Mouse (Mus musculus) neural tube, embryonic 10.5 days (tissue): ENCODE results near the gene Tlr9.

Experiments
- DNase-seq: peaks from one replicate; pipeline ENCODE4 v3.0.0-alpha.2; 2017; ENCODE audit warnings: low spot score; ENCODE audit errors: extremely low spot score

Gene Tlr9

GRCm38 (mm10) chr9:106266936-106267657 is 44.7 kb downstream of the Tlr9 start:
- DNase-seq = no peak

GRCm38 (mm10) chr9:106268421-106268820 is 46.0 kb downstream of the Tlr9 start:
- no peak for DNase-seq

- DNase-seq = no peak
Observed at GRCm38 (mm10) chr9:106269076-106269788, 46.8 kb downstream of the Tlr9 start.

- no peak for DNase-seq
Observed at GRCm38 (mm10) chr9:106269879-106270278, 47.5 kb downstream of the Tlr9 start.

DNA sequence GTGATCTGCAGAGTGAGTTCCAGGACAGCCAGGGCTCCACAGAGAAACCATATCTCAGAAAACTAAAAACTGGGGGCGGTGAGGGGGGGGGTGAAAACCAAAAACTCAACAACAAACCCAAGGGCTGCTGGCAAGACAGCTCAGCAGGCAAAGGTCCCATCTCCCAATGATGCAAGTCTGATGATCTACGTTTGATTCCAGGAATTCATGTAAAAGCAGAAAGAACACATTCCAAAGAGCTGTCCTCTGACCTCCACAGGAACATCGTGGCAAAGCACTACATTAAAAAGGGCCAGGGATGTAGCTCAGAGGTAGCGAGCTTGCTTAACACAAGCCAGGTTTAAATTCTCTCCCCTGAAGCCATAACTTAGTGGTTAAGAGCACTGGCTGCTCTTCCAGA is 48.3 kb downstream of the Tlr9 start:
- no peak for DNase-seq

GRCm38 (mm10) chr9:106272288-106272687 is 49.9 kb downstream of the Tlr9 start:
- no peak for DNase-seq

DNA sequence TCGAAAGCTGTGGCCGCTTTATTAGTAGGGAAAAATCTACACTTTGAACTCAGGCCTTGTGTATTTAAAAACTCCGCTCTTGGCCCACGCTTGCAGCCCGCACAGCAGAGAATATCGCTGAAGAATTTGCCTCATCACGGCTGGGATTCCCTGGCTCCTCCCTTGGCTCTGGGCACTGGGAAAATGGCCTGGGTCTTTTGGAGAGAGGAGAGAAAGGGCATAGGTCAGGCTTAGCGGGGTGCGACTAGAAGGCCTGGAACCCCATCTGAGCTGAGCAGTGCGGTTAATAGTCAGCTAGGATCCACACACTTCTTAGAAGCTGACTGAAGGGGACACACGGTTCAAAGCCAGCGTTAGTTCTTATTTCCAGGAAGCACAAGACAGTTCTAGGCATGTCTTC is 50.9 kb downstream of the Tlr9 start:
- DNase-seq = no peak

DNA sequence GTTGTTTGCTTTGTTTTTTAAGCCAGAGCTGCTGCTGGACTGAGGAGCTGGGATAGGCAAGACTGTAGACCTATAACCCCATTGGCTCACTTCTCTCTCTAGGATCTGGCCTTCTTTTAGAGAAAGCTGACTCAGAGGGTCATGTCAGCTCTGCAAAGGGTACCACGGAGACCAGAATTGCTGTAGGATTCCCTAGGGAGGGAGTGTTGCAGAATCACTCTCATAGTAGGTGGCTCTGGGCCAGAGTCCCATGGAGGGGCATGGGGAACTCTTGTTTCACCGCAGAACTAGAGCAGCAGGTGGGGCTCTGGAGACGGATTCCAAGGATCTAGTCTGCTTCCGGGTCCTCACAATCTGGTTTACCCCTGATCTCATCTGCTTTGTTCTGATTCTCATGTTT is 51.4 kb downstream of the Tlr9 start:
- no peak for DNase-seq

DNA sequence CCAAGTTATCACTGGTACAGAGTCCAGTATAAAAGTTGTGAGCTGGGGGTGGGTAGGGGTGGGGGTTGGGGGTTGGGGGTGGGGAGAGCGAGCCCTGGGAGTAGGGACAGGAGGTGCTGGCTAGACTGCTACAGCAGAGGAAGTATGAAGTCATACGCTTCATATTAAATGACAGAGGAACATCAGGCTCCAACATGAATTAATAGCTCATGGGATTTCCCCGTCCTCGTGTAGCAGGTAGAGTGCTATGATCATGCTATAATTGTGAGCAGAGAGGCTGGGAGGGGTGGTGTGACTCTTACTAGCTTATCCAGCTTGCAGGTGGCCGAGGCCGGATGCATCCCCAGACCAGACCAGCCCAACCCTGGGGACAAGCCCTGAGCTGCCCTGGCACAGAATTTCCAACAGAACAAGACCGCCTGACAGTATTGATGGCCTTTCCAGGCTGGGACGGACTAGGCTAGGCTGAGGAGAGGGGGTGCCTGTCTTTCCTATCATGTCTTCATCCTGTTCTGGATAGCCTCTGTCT is 52.3 kb downstream of the Tlr9 start:
- no peak for DNase-seq

GRCm38 (mm10) chr9:106275806-106276205 is 53.4 kb downstream of the Tlr9 start:
- no peak for DNase-seq
